11 mouse cellular contexts compared by ENCODE assay signal in genomic region chr1:73805156-73805555, GRCm38 (mm10).
DNase-seq lines count a peak whose midpoint lies in the region.
"Had no signal": no experiment of that assay in that cellular context is flagged by ENCODE, and none has a peak within 500 bp of the region (broad histone marks: within the 10 kb centered on the region; RNA-seq: fewer than 3 reads in every experiment).

No protein-coding gene starts in this region.

- peak; percentile 12 to 16 for DNase-seq in cerebellum, postnatal 10 days
- no peak for DNase-seq in cerebellum, adult 9-11 months
- DNase-seq in ZHBTc4 (ENCODE audit: low read depth, low spot score) = peak; percentile 42
- peak; percentile 63 to 67 for DNase-seq in heart, postnatal 14 days
- DNase-seq in lung, postnatal 10 days = peak; percentile 89
- no peak for DNase-seq in layer of hippocampus, adult 8-10 months (ENCODE audit: low spot score in 2 of 2)
- no peak for DNase-seq in left cerebral cortex, adult 11 months (ENCODE audit: low spot score)
- no peak for DNase-seq in left cerebral cortex, postnatal 14 days (ENCODE audit: low spot score in 2 of 2)
- DNase-seq: cerebellum, postnatal 36 days; kidney, adult 8-10 months; right cerebral cortex, postnatal 4 days had no signal

- intact Hi-C loops in heart, postnatal 14 days (cut with DNase I) = no loop called here
- intact Hi-C loops in left cerebral cortex, postnatal 14 days (cut with DNase I) = no loop called here

Comparison
In these comparisons a context has a peak if more than half of its experiments do, and no peak if none do; other contexts are left out.
1. DNase-seq: peak in cerebellum, postnatal 10 days (2 of 2), ZHBTc4 (single experiment), heart, postnatal 14 days (2 of 2) and lung, postnatal 10 days (single experiment); none in cerebellum, adult 9-11 months (single experiment), layer of hippocampus, adult 8-10 months (0 of 2), left cerebral cortex, adult 11 months (single experiment) and left cerebral cortex, postnatal 14 days (0 of 2).